Mouse (Mus musculus) forebrain, postnatal 0 days (tissue): ENCODE measurements around the gene Hist1h2bc. TPM values are rescaled to one million over a fixed set of nuclear protein-coding genes. Genes with fewer than 3 reads are reported as not detected.

Source experiments
- ATAC-seq: fragments of 200-750 bp; cut with Nextera tagmentation; 2 replicates; pipeline ENCODE4 v1.8.0; 2017; ENCODE audit warnings: mild to moderate bottlenecking, moderate library complexity
- DNase-seq: peaks from one replicate; pipeline ENCODE4 v3.0.0-alpha.2; 2015
- H3K27ac ChIP-seq: fragments of 300-500 bp; sonication (generic); 2 replicates; pipeline ENCODE4 v1.5.1; 2014; ENCODE audit warnings: low read depth, mild to moderate bottlenecking, antibody characterized with exemption, low read length, moderate library complexity, mixed read lengths
- H3K27me3 ChIP-seq: fragments of 300-500 bp; sonication (generic); 2 replicates; pipeline ENCODE4 v1.6.1; 2014; ENCODE audit warnings: mild to moderate bottlenecking, low read length, mixed read lengths; ENCODE audit not compliant: insufficient read depth
- H3K36me3 ChIP-seq: fragments of 300-500 bp; sonication (generic); 2 replicates; pipeline ENCODE4 v1.6.1; 2014; ENCODE audit warnings: mild to moderate bottlenecking, moderate library complexity; ENCODE audit not compliant: insufficient read depth
- H3K4me1 ChIP-seq: fragments of 300-500 bp; sonication (generic); 2 replicates; pipeline ENCODE4 v1.6.1; 2014; ENCODE audit warnings: antibody characterized with exemption; ENCODE audit not compliant: insufficient read depth
- H3K4me2 ChIP-seq: fragments of 300-500 bp; sonication (generic); 2 replicates; pipeline ENCODE4 v1.6.1; 2014; ENCODE audit warnings: low read depth, mild to moderate bottlenecking, moderate library complexity
- H3K4me3 ChIP-seq: fragments of 300-500 bp; sonication (generic); 2 replicates; pipeline ENCODE4 v1.5.1; 2014; ENCODE audit warnings: low read depth, low read length, mixed read lengths
- H3K9ac ChIP-seq: fragments of 300-500 bp; sonication (generic); 2 replicates; pipeline ENCODE4 v1.6.1; 2014; ENCODE audit warnings: mild to moderate bottlenecking
- H3K9me3 ChIP-seq: fragments of 300-500 bp; sonication (generic); 2 replicates; pipeline ENCODE4 v1.6.1; 2016; ENCODE audit warnings: low read length
- CTCF ChIP-seq: sonication (generic); IDR thresholded peaks from 2 replicates; pipeline ENCODE4 v1.5.1; 2016; ENCODE audit warnings: antibody characterized with exemption, control low read depth, low read depth
- WGBS: fragments of 180-500 bp; shearing (Covaris S2); extraction: QIAGEN DNeasy Blood & Tissue Kit; methylation state at CpG from one replicate; pipeline ENCODE4 v1.1.7; 2014; 5-methylcytosine and 5-hydroxymethylcytosine counted together
- polyA plus RNA-seq: library from polyadenylated mRNA; unstranded; fragments of >200 nt; fragmentation: Nextera tagmentation; extraction: Ambion mirVana; gene quantifications from 2 replicates; pipeline ENCODE4 v1.2.1, GENCODE M21; 2015
- total RNA-seq: library from RNA; depleted of rRNA; stranded (reverse); fragments of >200 nt; gene quantifications from 2 replicates; pipeline ENCODE4 v1.2.3, GENCODE M21; 2014

The Hist1h2bc gene
- total and polyA plus RNA-seq, 2 experiments from 2014 or later: 29.2 to 93.7 TPM

DNA sequence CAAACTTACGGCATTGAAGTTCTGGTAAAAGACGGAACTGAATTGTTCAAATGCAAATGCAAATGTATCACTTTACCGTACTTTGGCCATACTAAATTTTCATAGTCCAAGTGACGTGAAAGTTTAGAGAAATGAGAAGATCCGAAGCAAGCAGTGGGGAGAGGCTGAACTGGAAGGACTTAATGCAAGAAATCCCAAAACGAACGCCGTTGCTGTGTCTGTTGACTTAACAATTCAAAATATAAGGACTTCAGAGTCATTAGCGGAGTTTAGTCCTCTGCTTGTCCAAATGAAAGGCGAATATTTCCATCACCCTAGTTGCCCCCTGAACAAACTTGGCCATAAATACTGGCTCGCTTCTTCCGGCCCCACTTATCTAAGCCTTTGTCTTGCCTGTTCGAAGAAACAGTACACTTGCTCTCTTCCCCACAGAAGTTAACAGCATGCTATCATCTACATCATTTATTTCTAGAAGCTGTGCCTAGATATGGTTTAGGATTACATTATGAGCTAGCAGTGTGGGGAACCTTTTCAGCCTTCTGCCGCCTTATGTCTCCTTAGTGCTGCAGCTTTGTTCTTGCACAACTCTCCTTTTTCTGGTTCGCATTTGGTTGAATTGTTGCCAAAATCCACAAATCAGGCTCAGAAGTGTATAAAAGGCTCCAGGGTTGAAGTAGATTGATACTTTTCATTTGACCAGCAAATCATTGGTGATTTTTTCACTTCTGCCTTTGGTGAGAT is 1.3 kb downstream of the Hist1h2bc start:
- Histone ChIP-seq H3K27ac (peak overlapping the region; percentile 92), H3K36me3 (no peaks in the 10 kb centered on the region), H3K27me3 (no peaks in the 10 kb centered on the region), H3K4me2 (peak overlapping the region; percentile 73), H3K4me3 (peak overlapping the region; percentile 47), H3K9me3 (no peaks in the 10 kb centered on the region), H3K4me1 (peaks cover 16% of the 10 kb centered on the region), H3K9ac (peak overlapping the region; percentile 68)
- 3% methylated on average over 15 of the region's 15 CpGs for WGBS
- no peak for ATAC-seq
- TF ChIP-seq CTCF: no peak
- peak; percentile 61 for DNase-seq

- no peak for TF ChIP-seq CTCF
- H3K4me3 ChIP-seq: peak overlapping the region; percentile 47
- H3K9me3 ChIP-seq: no peaks in the 10 kb centered on the region
- H3K9ac ChIP-seq: peak overlapping the region; percentile 68; the same call in 1 of the 2 replicates
- no peaks in the 10 kb centered on the region for H3K36me3 ChIP-seq
- WGBS: 15% methylated on average over 4 of the region's 4 CpGs
- peak overlapping the region; percentile 92; the same call in 1 of the 2 replicates for H3K27ac ChIP-seq
- no peak for ATAC-seq
- peak overlapping the region; percentile 73 for H3K4me2 ChIP-seq
- peaks cover 16% of the 10 kb centered on the region for H3K4me1 ChIP-seq
- DNase-seq: peak; percentile 31
- H3K27me3 ChIP-seq: no peaks in the 10 kb centered on the region
Observed at GRCm38 (mm10) chr13:23685966-23686365, 2.0 kb downstream of the Hist1h2bc start.

- no peaks in the 10 kb centered on the region for H3K9me3 ChIP-seq
- no peak for DNase-seq
- no peaks in the 10 kb centered on the region for H3K36me3 ChIP-seq
- 77% methylated on average over 4 of the region's 4 CpGs for WGBS
- H3K4me2 ChIP-seq: no peak overlapping the region
- no peaks in the 10 kb centered on the region for H3K27me3 ChIP-seq
- H3K27ac ChIP-seq: no peak overlapping the region
- ATAC-seq: no peak
- no peak overlapping the region for H3K4me3 ChIP-seq
- no peak for TF ChIP-seq CTCF
- peaks cover 16% of the 10 kb centered on the region for H3K4me1 ChIP-seq
- H3K9ac ChIP-seq: no peak overlapping the region
Observed at GRCm38 (mm10) chr13:23687181-23687580, 3.2 kb downstream of the Hist1h2bc start.

- H3K36me3 ChIP-seq: no peaks in the 10 kb centered on the region
- no peak overlapping the region for H3K4me2 ChIP-seq
- no peak for DNase-seq
- H3K9me3 ChIP-seq: no peaks in the 10 kb centered on the region
- H3K27ac ChIP-seq: no peak overlapping the region
- ATAC-seq: no peak
- no peak overlapping the region for H3K9ac ChIP-seq
- no peak overlapping the region for H3K4me3 ChIP-seq
- TF ChIP-seq CTCF: no peak
- no peaks in the 10 kb centered on the region for H3K27me3 ChIP-seq
- 92% methylated on average over 7 of the region's 7 CpGs for WGBS
- peaks cover 14% of the 10 kb centered on the region for H3K4me1 ChIP-seq
Observed at GRCm38 (mm10) chr13:23687907-23688306, 3.9 kb downstream of the Hist1h2bc start.

DNA sequence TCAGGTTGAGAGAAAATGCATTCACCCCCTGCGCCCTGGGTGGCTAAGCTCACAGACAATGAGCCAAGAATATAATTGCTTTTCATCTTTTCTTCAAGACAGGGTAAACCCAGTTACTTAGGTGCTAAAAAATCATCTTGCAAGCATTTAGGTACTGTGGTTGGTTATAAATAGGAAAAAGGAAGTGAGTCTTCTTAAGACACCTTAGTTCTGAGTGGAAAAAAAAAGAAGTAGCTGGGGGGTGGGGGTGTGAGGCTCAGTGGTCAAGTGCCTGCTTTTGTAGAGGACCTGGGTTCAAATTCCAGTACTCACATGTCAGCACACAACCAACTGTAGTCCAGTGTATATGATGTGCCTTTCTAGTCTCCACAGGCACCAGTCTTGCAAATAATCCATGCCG is 5.0 kb downstream of the Hist1h2bc start:
- DNase-seq (no peak), ATAC-seq (no peak)
- H3K4me1 ChIP-seq: peaks cover 11% of the 10 kb centered on the region

DNA sequence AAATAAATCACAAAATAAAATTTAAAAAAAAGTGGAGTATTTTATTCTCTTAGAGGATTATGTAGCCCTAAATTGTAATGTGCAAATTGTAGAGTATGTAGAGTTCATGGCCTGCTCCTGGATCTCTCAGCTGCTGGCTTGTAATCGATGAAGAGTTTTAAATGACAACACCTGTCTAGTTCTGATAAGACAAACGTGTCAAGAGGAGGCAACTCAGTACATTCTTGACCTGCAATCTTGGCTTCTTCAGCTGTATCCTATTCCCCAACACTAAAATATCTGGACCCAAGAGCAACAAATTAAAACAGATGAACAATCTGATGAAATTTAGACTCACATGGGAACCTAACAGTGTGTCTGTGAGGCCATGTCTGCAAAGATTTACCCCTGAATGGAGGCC is 5.5 kb downstream of the Hist1h2bc start:
- no peak for ATAC-seq

More for the DNA sequence above, 5.0 kb downstream of the Hist1h2bc start:
- Histone ChIP-seq H3K27me3 (no peaks in the 10 kb centered on the region), H3K36me3 (no peaks in the 10 kb centered on the region), H3K9me3 (no peaks in the 10 kb centered on the region), H3K4me2 (no peak overlapping the region), H3K4me3 (no peak overlapping the region), H3K27ac (no peak overlapping the region), H3K9ac (no peak overlapping the region)
- no peak for TF ChIP-seq CTCF
- WGBS: 92% methylated on average over 2 of the region's 2 CpGs

DNA sequence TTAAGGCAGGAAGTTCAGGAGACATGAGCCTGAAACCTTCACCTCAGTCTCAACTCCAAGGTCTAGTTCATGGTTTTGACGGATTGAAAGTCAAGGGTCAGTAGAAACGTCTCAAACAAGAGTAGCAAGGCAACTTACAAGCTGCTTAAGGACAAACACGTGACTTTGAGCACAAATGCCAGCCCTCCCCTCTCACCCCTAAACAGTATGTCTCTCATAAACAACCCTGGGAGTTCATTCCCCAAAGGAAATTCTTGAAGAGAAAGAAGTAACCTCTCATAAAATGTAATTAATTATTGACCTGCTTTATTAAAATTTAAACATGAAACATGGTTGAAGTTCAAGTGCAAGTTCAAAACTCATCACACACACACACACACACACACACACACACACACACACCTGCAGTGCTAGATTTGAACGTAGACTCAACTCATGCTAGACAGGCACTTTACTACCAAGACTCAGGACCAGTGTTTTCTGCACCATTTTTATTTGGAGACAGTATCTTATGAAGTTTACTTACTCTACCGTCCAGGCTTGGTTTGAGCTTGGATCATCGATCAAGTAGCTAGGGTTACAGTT is 9.9 kb downstream of the Hist1h2bc start:
- no peak for ATAC-seq
- WGBS: 89% methylated on average over 6 of the region's 6 CpGs

More for the DNA sequence above, 5.5 kb downstream of the Hist1h2bc start:
- TF ChIP-seq CTCF: no peak
- Histone ChIP-seq H3K4me3 (no peak overlapping the region), H3K9me3 (no peaks in the 10 kb centered on the region), H3K27me3 (no peaks in the 10 kb centered on the region), H3K4me1 (peaks cover 11% of the 10 kb centered on the region), H3K36me3 (no peaks in the 10 kb centered on the region), H3K27ac (no peak overlapping the region), H3K9ac (no peak overlapping the region), H3K4me2 (no peak overlapping the region)
- DNase-seq: no peak
- 86% methylated on average over 2 of the region's 2 CpGs for WGBS

More for the DNA sequence above, 9.9 kb downstream of the Hist1h2bc start:
- TF ChIP-seq CTCF: no peak
- Histone ChIP-seq H3K9ac (no peak overlapping the region), H3K27me3 (no peaks in the 10 kb centered on the region), H3K4me2 (no peak overlapping the region), H3K27ac (no peak overlapping the region), H3K9me3 (no peaks in the 10 kb centered on the region), H3K4me1 (no peaks in the 10 kb centered on the region), H3K4me3 (no peak overlapping the region), H3K36me3 (no peaks in the 10 kb centered on the region)
- DNase-seq: no peak
